Mouse (Mus musculus) forebrain, postnatal 0 days (tissue): ENCODE results near the gene Gabpb2. TPM values are rescaled to one million over a fixed set of nuclear protein-coding genes. Genes with fewer than 3 reads are reported as not detected.
A peak's percentile ranks its signal among the peaks of the same experiment; 100 is the strongest.

Source experiments
- ATAC-seq: fragments of 200-750 bp; cut with Nextera tagmentation; 2 replicates; pipeline ENCODE4 v1.8.0; 2017; ENCODE audit warnings: mild to moderate bottlenecking, moderate library complexity
- DNase-seq: peaks from one replicate; pipeline ENCODE4 v3.0.0-alpha.2; 2015
- H3K27ac ChIP-seq: fragments of 300-500 bp; sonication (generic); 2 replicates; pipeline ENCODE4 v1.5.1; 2014; ENCODE audit warnings: low read depth, mild to moderate bottlenecking, antibody characterized with exemption, low read length, moderate library complexity, mixed read lengths
- H3K27me3 ChIP-seq: fragments of 300-500 bp; sonication (generic); 2 replicates; pipeline ENCODE4 v1.6.1; 2014; ENCODE audit warnings: mild to moderate bottlenecking, low read length, mixed read lengths; ENCODE audit not compliant: insufficient read depth
- H3K36me3 ChIP-seq: fragments of 300-500 bp; sonication (generic); 2 replicates; pipeline ENCODE4 v1.6.1; 2014; ENCODE audit warnings: mild to moderate bottlenecking, moderate library complexity; ENCODE audit not compliant: insufficient read depth
- H3K4me1 ChIP-seq: fragments of 300-500 bp; sonication (generic); 2 replicates; pipeline ENCODE4 v1.6.1; 2014; ENCODE audit warnings: antibody characterized with exemption; ENCODE audit not compliant: insufficient read depth
- H3K4me2 ChIP-seq: fragments of 300-500 bp; sonication (generic); 2 replicates; pipeline ENCODE4 v1.6.1; 2014; ENCODE audit warnings: low read depth, mild to moderate bottlenecking, moderate library complexity
- H3K4me3 ChIP-seq: fragments of 300-500 bp; sonication (generic); 2 replicates; pipeline ENCODE4 v1.5.1; 2014; ENCODE audit warnings: low read depth, low read length, mixed read lengths
- H3K9ac ChIP-seq: fragments of 300-500 bp; sonication (generic); 2 replicates; pipeline ENCODE4 v1.6.1; 2014; ENCODE audit warnings: mild to moderate bottlenecking
- H3K9me3 ChIP-seq: fragments of 300-500 bp; sonication (generic); 2 replicates; pipeline ENCODE4 v1.6.1; 2016; ENCODE audit warnings: low read length
- CTCF ChIP-seq: sonication (generic); IDR thresholded peaks from 2 replicates; pipeline ENCODE4 v1.5.1; 2016; ENCODE audit warnings: antibody characterized with exemption, control low read depth, low read depth
- WGBS: fragments of 180-500 bp; shearing (Covaris S2); extraction: QIAGEN DNeasy Blood & Tissue Kit; methylation state at CpG from one replicate; pipeline ENCODE4 v1.1.7; 2014; 5-methylcytosine and 5-hydroxymethylcytosine counted together
- polyA plus RNA-seq: library from polyadenylated mRNA; unstranded; fragments of >200 nt; fragmentation: Nextera tagmentation; extraction: Ambion mirVana; gene quantifications from 2 replicates; pipeline ENCODE4 v1.2.1, GENCODE M21; 2015
- total RNA-seq: library from RNA; depleted of rRNA; stranded (reverse); fragments of >200 nt; gene quantifications from 2 replicates; pipeline ENCODE4 v1.2.3, GENCODE M21; 2014

Gabpb2 gene
- total and polyA plus RNA-seq, 2 experiments from 2014 or later = 1.5 to 9.9 TPM

DNA sequence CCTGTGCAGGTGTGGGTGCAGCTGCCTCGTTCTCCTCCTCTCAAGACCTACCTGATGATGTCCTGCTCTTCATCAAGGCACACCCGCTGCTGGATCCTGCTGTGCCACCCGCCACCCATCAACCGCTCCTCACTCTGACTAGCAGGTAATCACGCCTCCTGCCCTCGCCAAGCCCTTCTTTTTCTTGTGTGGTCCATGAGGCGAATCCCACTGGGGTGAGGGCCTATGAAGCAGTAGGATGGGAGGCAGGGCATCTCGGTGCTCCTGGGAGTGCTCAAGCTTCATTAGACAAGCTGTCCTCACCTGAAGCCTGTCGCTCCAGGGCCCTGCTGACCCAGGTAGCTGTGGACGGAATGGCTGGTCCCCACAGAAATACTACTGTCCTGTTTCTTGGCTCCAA lies 47.7 kb downstream of the Gabpb2 start:
- no peaks in the 10 kb centered on the region for H3K4me1 ChIP-seq
- 0 out of 2 replicates have a peak, but pooled peaks cover 6% of the 10 kb centered on the region for H3K27me3 ChIP-seq
- ATAC-seq (no peak), DNase-seq (no peak)
- no peak for TF ChIP-seq CTCF
- WGBS = 91% methylated on average over 10 of the region's 10 CpGs
- no peak overlapping the region for H3K4me2 ChIP-seq
- no peak overlapping the region for H3K27ac ChIP-seq
- H3K9me3 ChIP-seq = no peaks in the 10 kb centered on the region
- no peak overlapping the region for H3K9ac ChIP-seq
- H3K4me3 ChIP-seq = no peak overlapping the region
- peaks cover 82% of the 10 kb centered on the region for H3K36me3 ChIP-seq

DNA sequence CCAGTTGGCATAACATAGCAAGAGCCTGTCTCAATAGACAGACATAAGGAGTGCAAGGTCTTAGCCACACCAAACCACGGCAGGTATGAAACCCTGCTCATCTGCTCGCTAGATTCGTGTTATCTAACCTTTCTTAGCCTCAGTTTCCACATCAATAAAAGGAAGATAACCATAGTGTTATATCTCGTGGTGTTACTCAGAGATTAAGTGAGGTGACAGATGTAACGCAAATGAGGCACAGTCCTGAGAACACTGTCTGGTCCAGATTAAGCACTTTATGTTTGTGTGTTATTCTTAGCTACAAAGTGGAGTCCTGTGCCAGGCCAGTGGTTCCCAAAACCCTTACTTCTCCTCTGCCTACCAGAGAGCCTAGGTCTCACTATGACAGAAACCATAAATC lies 52.9 kb downstream of the Gabpb2 start:
- Histone ChIP-seq H3K9ac (no peak overlapping the region), H3K36me3 (peaks cover 54% of the 10 kb centered on the region), H3K9me3 (no peaks in the 10 kb centered on the region), H3K27me3 (no peaks in the 10 kb centered on the region), H3K4me2 (no peak overlapping the region), H3K4me3 (no peak overlapping the region), H3K27ac (no peak overlapping the region), H3K4me1 (peaks cover 19% of the 10 kb centered on the region)
- DNase-seq (no peak), ATAC-seq (no peak)
- no peak for TF ChIP-seq CTCF
- WGBS = 83% methylated on average over 5 of the region's 5 CpGs

DNA sequence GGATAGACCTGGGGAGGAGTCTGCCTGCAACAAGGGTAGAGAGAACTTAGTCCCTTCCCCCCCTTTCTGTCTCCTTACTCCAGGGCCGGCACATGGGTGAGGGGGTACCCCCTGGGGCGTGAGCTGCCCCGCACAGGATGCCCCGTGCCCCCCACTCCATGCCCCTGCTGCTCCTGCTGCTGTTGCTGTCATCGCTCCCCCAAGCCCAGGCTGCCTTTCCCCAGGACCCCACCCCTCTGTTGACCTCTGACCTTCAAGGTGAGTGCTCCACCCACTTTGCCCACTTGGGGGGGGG lies 53.5 kb downstream of the Gabpb2 start:
- Histone ChIP-seq H3K36me3 (peaks cover 47% of the 10 kb centered on the region), H3K27me3 (no peaks in the 10 kb centered on the region), H3K9me3 (no peaks in the 10 kb centered on the region), H3K4me3 (no peak overlapping the region), H3K4me2 (peak overlapping the region; percentile 80), H3K4me1 (peaks cover 19% of the 10 kb centered on the region), H3K9ac (no peak overlapping the region), H3K27ac (no peak overlapping the region)
- 78% methylated on average over 5 of the region's 5 CpGs for WGBS
- DNase-seq (no peak), ATAC-seq (no peak)
- TF ChIP-seq CTCF = no peak

DNA sequence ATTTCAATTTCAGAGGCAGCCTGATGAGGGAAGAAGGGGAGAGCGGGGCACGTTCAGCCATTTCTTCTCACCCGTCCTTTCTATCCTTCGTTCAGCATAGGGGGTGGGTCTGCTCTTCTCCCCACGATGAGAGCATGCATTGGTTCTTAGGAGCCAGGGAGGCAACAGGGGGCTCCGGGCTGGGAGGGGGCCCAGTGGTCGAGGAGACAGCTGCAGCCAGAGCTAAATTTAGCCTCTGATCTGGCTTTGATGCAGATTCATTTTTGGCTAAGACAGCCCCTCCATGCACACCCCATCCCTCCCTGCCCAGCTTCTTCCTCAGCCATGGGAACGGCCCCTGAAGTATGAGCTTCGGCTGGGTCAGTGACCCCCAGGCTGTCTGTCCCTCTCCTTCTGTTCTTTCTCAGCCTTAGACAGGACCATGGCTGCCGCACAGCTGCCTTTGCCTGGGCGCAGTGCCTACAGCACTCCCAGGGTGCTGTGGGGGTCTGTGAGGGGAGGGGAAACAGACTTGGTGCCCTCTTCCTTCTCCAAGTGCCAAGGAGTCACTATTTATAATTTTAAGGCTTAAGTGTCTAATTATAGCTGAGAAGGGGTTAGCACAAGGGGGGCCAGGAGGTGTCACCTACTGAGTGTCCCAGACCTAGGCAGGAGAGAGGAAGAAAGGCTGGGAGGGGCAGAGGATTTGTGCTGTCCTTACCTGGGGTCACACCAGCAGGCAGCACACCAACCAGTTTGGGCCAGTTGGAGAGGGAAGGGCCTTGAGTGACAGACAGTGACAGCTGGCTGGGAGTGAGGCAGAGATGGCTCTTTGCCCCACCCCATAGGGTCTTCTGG lies 54.1 kb downstream of the Gabpb2 start:
- no peaks in the 10 kb centered on the region for H3K27me3 ChIP-seq
- no peak for TF ChIP-seq CTCF
- peak overlapping the region; percentile 84; the same call in 1 of the 2 replicates for H3K9ac ChIP-seq
- peak overlapping the region; percentile 80 for H3K4me2 ChIP-seq
- H3K36me3 ChIP-seq = peaks cover 42% of the 10 kb centered on the region
- peaks cover 19% of the 10 kb centered on the region for H3K4me1 ChIP-seq
- DNase-seq (no peak), ATAC-seq (no peak)
- WGBS = 57% methylated on average over 11 of the region's 11 CpGs
- H3K9me3 ChIP-seq = no peaks in the 10 kb centered on the region
- H3K4me3 ChIP-seq = 0 out of 2 replicates have a peak overlapping the region, but pooled peaks have one; percentile 5
- 0 out of 2 replicates have a peak overlapping the region, but pooled peaks have one; percentile 45 for H3K27ac ChIP-seq

DNA sequence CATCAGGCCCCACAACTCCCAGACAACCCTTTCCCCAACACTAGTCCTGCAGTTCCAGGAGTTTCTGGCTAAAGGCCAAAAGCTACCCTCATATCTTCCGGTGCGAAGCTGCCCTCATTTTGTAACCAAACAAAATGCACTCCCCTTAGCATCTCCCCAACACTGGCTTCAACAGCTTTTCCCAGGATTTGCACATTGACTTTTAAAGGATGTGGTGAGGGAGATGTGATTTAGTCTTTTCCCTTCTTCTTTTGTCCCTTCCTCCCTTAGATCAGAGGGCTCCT lies 55.4 kb downstream of the Gabpb2 start:
- Histone ChIP-seq H3K36me3 (peaks cover 32% of the 10 kb centered on the region), H3K27me3 (no peaks in the 10 kb centered on the region), H3K9ac (peak overlapping the region; percentile 84), H3K4me1 (peaks cover 19% of the 10 kb centered on the region), H3K27ac (peak overlapping the region; percentile 81), H3K9me3 (no peaks in the 10 kb centered on the region), H3K4me2 (peak overlapping the region; percentile 80), H3K4me3 (peak overlapping the region; percentile 95)
- ATAC-seq = no peak
- no peak for TF ChIP-seq CTCF
- DNase-seq = no peak
- 22% methylated on average over 2 of the region's 2 CpGs for WGBS

DNA sequence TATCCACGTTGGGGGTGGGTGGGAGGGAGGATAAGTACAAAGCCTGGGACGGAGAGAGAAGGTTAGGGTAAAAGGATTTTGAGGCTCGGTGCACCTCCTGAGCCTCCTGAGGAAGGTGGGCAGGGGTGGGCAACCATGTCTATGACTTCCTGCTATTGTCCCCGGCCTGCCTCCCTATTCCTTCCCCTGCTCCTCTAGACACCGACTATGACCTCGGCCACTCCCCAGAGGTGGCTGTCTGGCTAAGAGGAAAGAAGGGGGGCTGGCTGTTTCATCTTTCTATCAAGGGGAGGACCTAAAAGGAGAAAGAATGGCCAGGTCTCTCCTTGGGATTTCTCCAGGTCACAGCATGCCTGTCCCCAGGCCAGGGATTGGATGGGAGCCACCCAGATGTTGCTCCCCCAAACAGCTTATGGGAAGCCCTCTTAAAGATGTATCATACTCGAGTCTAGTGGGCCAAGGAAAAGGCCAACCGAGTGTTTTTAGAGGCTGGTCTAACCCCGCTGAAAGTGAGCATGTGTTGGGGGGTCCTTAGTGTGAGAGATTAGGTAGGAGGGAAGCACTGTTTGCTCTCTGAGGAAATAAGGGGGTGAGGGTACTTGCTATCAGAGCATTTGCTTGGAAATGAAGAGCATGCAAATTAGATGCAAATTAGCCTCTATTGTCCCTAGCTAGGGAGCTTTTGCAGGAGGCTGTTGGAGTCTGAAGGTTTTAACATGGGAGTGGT lies 55.9 kb downstream of the Gabpb2 start:
- peak; percentile 55 for DNase-seq
- TF ChIP-seq CTCF = no peak
- peak overlapping the region; percentile 81 for H3K27ac ChIP-seq
- WGBS = 6% methylated on average over 9 of the region's 9 CpGs
- H3K4me2 ChIP-seq = peak overlapping the region; percentile 80
- H3K27me3 ChIP-seq = no peaks in the 10 kb centered on the region
- H3K9ac ChIP-seq = peak overlapping the region; percentile 84
- H3K4me3 ChIP-seq = peak overlapping the region; percentile 95
- H3K36me3 ChIP-seq = peaks cover 27% of the 10 kb centered on the region
- no peaks in the 10 kb centered on the region for H3K9me3 ChIP-seq
- no peak; the same call in 1 of the 2 replicates for ATAC-seq
- H3K4me1 ChIP-seq = peaks cover 19% of the 10 kb centered on the region

DNA sequence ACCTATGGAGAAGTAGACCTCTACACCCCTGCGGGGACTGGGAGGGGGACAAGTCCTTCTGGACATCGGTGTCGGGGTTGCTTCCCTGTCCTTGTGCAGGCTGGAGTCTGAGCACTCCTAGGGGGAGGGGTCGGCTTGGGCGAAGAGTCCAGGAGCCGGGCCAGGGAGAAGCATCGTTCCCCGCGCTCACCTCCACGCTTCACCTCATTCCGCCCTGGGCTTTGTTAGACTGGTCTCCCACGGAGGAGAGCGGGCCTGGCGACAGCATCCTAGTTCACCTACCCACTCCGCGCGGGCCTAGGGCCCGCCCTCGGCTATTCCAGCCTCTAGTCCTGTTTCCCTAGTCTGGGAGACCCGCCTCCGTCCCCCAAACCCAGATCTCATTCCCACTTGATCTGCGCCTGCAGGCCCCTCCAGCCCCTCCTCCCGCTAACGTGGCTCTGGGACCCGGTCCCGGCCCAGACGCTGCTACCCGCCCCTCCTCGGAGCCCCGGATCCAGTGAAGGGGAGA lies 56.6 kb downstream of the Gabpb2 start:
- Histone ChIP-seq H3K9ac (peak overlapping the region; percentile 84), H3K4me2 (peak overlapping the region; percentile 80), H3K27me3 (no peaks in the 10 kb centered on the region), H3K27ac (peak overlapping the region; percentile 81), H3K36me3 (peaks cover 20% of the 10 kb centered on the region), H3K4me1 (peaks cover 19% of the 10 kb centered on the region), H3K4me3 (peak overlapping the region; percentile 95), H3K9me3 (no peaks in the 10 kb centered on the region)
- peak; percentile 59 for DNase-seq
- WGBS = 1% methylated on average over 30 of the region's 30 CpGs
- no peak for TF ChIP-seq CTCF
- ATAC-seq = peak; percentile 16
